Mouse (Mus musculus) thymus, postnatal 14 days (tissue): ENCODE results near the gene Psme1.

ENCODE experiments used
- DNase-seq: peaks from one replicate; pipeline ENCODE4 v3.0.0; 2021

The Psme1 gene

GRCm38 (mm10) chr14:55577871-55578667, at the start of gene Psme1:
Gene Psme1, plus strand, starts transcription at chr14:55578123.
- DNase-seq = peak; percentile 91

- DNase-seq = peak; percentile 46
Measured at GRCm38 (mm10) chr14:55536116-55536745, 41.7 kb upstream of the Psme1 start.

- peak; percentile 35 for DNase-seq
Measured at GRCm38 (mm10) chr14:55540067-55540786, 37.7 kb upstream of the Psme1 start, which contains the start of gene Pck2. Gene Pck2, plus strand, starts transcription at chr14:55540266.

GRCm38 (mm10) chr14:55540787-55541321, 37.1 kb upstream of the Psme1 start:
- DNase-seq = peak; percentile 30

GRCm38 (mm10) chr14:55542268-55542667, 35.7 kb upstream of the Psme1 start:
- DNase-seq = no peak

GRCm38 (mm10) chr14:55544334-55544733, 33.6 kb upstream of the Psme1 start:
- DNase-seq = no peak

GRCm38 (mm10) chr14:55550191-55550590, 27.7 kb upstream of the Psme1 start:
- no peak for DNase-seq

GRCm38 (mm10) chr14:55551347-55551746, 26.6 kb upstream of the Psme1 start:
- no peak for DNase-seq

- DNase-seq = no peak
Measured at GRCm38 (mm10) chr14:55551794-55552193, 26.1 kb upstream of the Psme1 start.

GRCm38 (mm10) chr14:55554635-55555034, 23.3 kb upstream of the Psme1 start:
- no peak for DNase-seq

- DNase-seq = no peak
Measured at GRCm38 (mm10) chr14:55555788-55556187, 22.1 kb upstream of the Psme1 start.

GRCm38 (mm10) chr14:55557003-55557402, 20.9 kb upstream of the Psme1 start:
- DNase-seq = peak; percentile 71

- DNase-seq = no peak
Measured at GRCm38 (mm10) chr14:55557587-55557986, 20.3 kb upstream of the Psme1 start.

- no peak for DNase-seq
Measured at GRCm38 (mm10) chr14:55558740-55559448, 19.0 kb upstream of the Psme1 start.

- peak; percentile 91 for DNase-seq
Measured at GRCm38 (mm10) chr14:55559799-55560201, 18.1 kb upstream of the Psme1 start, which contains the start of gene Dcaf11. Gene Dcaf11, plus strand, starts transcription at chr14:55560006.

GRCm38 (mm10) chr14:55560202-55561073, 17.5 kb upstream of the Psme1 start, which contains the start of gene A730061H03Rik:
Gene A730061H03Rik, minus strand, starts transcription at chr14:55560406.
- peak; percentile 98 for DNase-seq

GRCm38 (mm10) chr14:55561860-55562259, 16.1 kb upstream of the Psme1 start:
- DNase-seq = no peak

GRCm38 (mm10) chr14:55563249-55563648, 14.7 kb upstream of the Psme1 start:
- no peak for DNase-seq

GRCm38 (mm10) chr14:55565748-55566147, 12.2 kb upstream of the Psme1 start:
- DNase-seq = no peak

GRCm38 (mm10) chr14:55567496-55567895, 10.4 kb upstream of the Psme1 start:
- no peak for DNase-seq

GRCm38 (mm10) chr14:55570588-55570987, 7.3 kb upstream of the Psme1 start:
- DNase-seq = no peak
